Mouse (Mus musculus) brain, embryonic 14.5 days (tissue): ENCODE results near the gene Gjc1. TPM values are rescaled to one million over a fixed set of nuclear protein-coding genes. Genes with fewer than 3 reads are reported as not detected.

ENCODE experiments used
- DNase-seq: peaks from one replicate; pipeline ENCODE4 v3.0.0-alpha.2; 2011; ENCODE audit warnings: low read depth
- CTCF ChIP-seq: fragments of 200-500 bp; IDR thresholded peaks from 2 replicates; pipeline ENCODE4 v1.5.1; 2012; ENCODE audit warnings: inconsistent platforms, mild to moderate bottlenecking, moderate library complexity, borderline replicate concordance; ENCODE audit not compliant: insufficient read depth, insufficient read length; ENCODE audit errors: extremely low read depth
- POLR2A ChIP-seq: fragments of 200-500 bp; IDR thresholded peaks from 2 replicates; pipeline ENCODE4 v1.6.1; 2012; ENCODE audit warnings: mild to moderate bottlenecking, inconsistent platforms, borderline replicate concordance; ENCODE audit not compliant: poor library complexity, insufficient read depth, insufficient read length, severe bottlenecking; ENCODE audit errors: extremely low read depth
- polyA plus RNA-seq: library from polyadenylated mRNA; depleted of rRNA; stranded (reverse); fragments of >200 nt; gene quantifications from 2 replicates; pipeline ENCODE4 v1.2.3, GENCODE M21; 2012

Gene Gjc1
- polyA plus RNA-seq, 1 experiment: 52.2 TPM

- DNase-seq: no peak
- TF ChIP-seq CTCF (no peak), POLR2A (no peak)
These were observed 14.7 kb upstream of the Gjc1 start for GRCm38 (mm10) chr11:102834219-102834618.

DNA sequence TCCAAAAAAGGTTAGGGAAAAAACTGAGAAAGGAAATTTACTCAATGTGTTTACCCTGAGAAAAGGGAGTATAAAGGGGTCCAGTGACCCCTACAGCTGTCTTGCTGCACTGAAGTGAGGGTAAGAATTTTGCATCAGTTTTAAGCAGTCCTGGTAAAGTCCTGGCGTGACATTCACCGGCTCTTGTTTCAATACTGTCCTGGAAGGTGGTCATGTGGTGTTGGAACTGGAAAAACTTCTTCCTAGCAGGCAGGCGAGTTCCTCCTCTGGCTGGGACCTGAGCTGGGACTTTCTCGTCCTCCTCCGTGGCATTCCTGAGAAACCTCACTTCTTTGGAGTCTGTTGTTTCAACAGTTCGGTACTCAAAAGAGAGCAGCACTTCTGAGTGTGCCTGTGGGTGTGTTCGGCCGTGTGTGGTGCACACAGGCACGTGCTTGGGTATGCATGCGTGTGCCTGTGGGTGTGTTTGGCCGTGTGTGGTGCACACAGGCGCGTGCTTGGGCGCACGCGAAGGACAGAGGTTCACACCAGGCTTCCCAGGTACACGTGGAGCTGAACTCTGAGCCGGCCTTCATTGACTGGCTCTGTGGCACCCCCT is 13.3 kb upstream of the Gjc1 start:
- TF ChIP-seq POLR2A: no peak
- TF ChIP-seq CTCF: no peak
- DNase-seq: no peak

DNA sequence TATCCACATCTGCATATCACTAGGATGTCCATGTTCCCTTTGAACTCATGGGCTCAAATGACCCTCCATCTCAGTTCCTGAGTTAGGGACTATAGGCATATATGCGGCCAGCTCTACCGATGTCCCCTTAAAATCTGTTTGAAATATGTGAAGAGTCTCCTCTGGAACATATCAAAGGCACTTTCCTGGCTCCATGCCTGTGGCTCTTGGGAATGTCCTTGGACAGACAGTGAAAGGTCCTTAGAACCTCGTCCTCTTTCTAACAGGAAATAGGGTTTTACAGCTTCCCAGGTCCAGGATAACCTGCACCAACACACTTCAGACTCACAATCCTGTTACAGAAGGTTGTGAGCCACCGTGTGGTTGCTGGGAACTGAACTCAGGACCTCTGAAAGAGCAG is 10.8 kb upstream of the Gjc1 start:
- no peak for TF ChIP-seq CTCF
- no peak for TF ChIP-seq POLR2A
- no peak for DNase-seq

- TF ChIP-seq CTCF (no peak), POLR2A (no peak)
- DNase-seq: no peak
These were observed 7.6 kb upstream of the Gjc1 start for GRCm38 (mm10) chr11:102827097-102827496.

DNA sequence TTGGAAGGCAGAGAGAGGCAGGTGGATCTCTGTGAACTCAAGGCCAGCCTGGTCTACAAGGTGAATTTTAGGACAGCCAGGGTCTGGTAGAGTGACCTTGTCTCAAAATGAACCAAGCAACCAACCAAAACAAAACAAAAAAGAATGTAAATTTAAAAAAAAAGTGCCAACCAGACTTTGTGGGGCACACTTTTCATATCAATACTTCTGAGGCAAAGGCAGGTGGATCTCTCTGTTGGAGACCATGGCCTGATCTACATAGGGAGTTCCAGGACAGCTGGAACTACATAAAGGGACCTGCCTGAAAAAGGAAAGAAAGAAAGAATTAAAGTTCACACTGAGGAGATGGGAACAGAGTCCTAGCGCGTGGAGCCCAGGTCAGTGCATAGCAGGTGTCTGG is 7.0 kb upstream of the Gjc1 start:
- no peak for DNase-seq
- TF ChIP-seq CTCF (no peak), POLR2A (no peak)

GRCm38 (mm10) chr11:102821231-102821630 is 1.7 kb upstream of the Gjc1 start:
- DNase-seq: no peak
- no peak for TF ChIP-seq CTCF
- TF ChIP-seq POLR2A: no peak

DNA sequence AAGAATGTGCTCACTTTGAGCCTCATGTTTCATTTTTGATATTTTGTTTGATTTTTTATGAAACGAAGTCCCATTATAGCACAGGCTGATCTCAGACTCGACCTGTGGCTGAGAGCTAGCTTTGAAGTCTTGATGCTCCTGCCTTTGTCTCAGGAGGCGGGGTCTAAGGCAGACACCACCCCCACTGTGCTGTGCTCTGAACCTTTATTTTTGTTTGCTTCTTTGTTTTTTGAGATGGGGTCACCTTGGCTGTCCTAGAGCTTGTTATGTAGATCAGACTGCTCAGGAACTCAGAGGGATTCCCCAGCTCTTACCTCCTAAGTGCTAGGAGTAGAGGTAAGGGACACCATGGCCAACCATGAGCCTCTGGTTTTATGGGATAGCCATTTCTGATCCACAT is 932 bp upstream of the Gjc1 start:
- DNase-seq: no peak
- TF ChIP-seq POLR2A: no peak

- DNase-seq: no peak
- no peak for TF ChIP-seq CTCF
- TF ChIP-seq POLR2A: no peak
These were observed 384 bp upstream of the Gjc1 start for GRCm38 (mm10) chr11:102819783-102820385.

GRCm38 (mm10) chr11:102818121-102819020 is 1.1 kb downstream of the Gjc1 start:
- peak; percentile 55 for DNase-seq
- TF ChIP-seq POLR2A: 0 out of 2 replicates have a peak, but pooled peaks have one; percentile 33
- no peak for TF ChIP-seq CTCF

- TF ChIP-seq POLR2A (no peak), CTCF (no peak)
- DNase-seq: no peak
These were observed 4.6 kb downstream of the Gjc1 start for GRCm38 (mm10) chr11:102814881-102815280.

DNA sequence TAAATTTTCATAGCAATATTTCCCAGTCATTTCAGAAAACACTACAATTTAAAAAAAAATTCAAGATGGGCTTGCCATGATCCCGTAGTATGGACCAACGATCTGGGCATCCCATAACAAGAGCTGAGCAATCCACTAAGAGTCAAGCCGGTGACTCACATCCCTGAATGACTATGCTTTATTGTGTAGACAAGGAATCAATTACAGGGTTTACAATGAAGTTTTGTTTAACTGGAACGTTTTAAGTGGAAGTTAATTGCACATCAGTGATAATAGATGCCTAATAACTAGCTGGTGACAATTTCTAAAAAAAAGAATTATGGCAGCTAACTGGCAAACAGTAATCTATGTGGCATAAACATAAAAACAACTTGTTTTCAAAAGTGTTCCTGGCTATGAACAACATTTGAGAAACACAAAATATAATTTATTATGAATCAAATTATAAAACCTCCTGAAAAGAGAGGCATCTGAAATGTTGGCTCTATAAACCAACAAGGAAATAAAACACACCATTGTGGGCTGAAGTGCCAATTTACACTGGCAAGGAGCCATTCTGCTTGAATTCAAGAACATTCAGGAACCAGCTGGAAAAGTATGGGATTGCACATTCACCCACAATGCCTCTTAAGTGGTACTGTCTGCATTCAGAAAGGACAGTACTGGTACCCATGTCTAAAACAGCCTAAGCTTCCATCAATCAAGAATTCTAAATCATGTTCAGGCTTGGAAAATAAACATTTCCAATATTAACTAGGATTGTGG is 8.6 kb downstream of the Gjc1 start:
- no peak for TF ChIP-seq POLR2A
- TF ChIP-seq CTCF: no peak
- DNase-seq: peak; percentile 86

DNA sequence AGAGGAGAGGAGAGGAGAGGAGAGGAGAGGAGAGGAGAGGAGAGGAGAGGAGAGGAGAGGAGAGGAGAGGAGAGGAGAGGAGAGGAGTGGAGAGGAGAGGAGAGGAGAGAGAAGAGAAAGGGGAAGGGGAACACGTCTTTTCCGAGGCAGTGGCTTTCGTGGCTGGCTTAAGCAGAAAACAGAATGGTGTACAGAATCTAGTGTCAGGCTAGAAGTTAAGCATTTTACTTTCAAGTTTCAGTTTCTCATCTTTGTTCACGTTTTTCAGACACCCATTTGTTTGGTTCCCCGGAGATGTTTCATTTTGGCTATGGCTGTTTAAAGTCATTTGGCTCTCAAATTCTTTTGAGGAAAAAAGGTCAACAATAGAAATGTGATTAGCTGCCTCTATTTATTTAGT is 11.3 kb downstream of the Gjc1 start:
- no peak for DNase-seq
- TF ChIP-seq POLR2A (no peak), CTCF (no peak)

DNA sequence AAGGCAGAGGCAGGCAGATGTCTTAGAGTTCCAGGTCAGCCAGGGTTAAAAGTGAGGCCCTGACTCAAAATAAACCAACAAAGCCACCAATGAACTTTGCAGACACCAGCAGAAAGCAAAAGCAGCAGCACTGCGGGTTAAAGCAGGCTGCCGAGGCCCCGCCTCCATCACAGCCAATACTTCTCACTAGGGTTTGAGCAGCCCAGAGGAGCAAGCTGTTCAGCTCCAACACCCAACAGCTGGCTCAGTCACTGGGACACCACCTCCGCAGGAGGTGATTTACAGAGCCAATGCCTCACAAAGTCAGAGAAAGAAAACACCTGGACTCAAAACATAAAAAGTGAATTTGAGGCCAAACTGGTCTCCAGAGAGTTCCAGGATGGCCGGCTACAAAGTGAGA is 16.0 kb downstream of the Gjc1 start:
- DNase-seq: no peak
- TF ChIP-seq CTCF (no peak), POLR2A (no peak)
